Mouse (Mus musculus): ENCODE results near the gene Cspg5.

Gene Cspg5

GRCm38 (mm10) chr9:110243221-110243833, at the start of gene Cspg5:
Cspg5 (plus strand) TSS chr9:110243783.
- no peak for DNase-seq

- DNase-seq, result no peak
Measured at GRCm38 (mm10) chr9:110199870-110200269, 43.7 kb upstream of the Cspg5 start.

- DNase-seq, result peak in 1 of 2 experiments; percentile 19
Measured at GRCm38 (mm10) chr9:110205526-110206404, 37.8 kb upstream of the Cspg5 start.

- DNase-seq, result no peak
Measured at GRCm38 (mm10) chr9:110206437-110206836, 37.1 kb upstream of the Cspg5 start.

- DNase-seq, result no peak
Measured at GRCm38 (mm10) chr9:110208265-110208664, 35.3 kb upstream of the Cspg5 start.

- DNase-seq, result no peak
Measured at GRCm38 (mm10) chr9:110208967-110209366, 34.6 kb upstream of the Cspg5 start.

- no peak for DNase-seq
Measured at GRCm38 (mm10) chr9:110224273-110224672, 19.3 kb upstream of the Cspg5 start.

- DNase-seq, result no peak
Measured at GRCm38 (mm10) chr9:110226191-110226590, 17.4 kb upstream of the Cspg5 start.

GRCm38 (mm10) chr9:110228671-110229070, 14.9 kb upstream of the Cspg5 start:
- no peak for DNase-seq

- no peak for DNase-seq
Measured at GRCm38 (mm10) chr9:110229112-110229511, 14.5 kb upstream of the Cspg5 start.

- peak in 1 of 2 experiments; percentile 49 for DNase-seq
Measured at GRCm38 (mm10) chr9:110229566-110230248, 13.9 kb upstream of the Cspg5 start.

GRCm38 (mm10) chr9:110230395-110231071, 13.1 kb upstream of the Cspg5 start:
- DNase-seq, result peak; percentile 83 to 85

GRCm38 (mm10) chr9:110234962-110235361, 8.6 kb upstream of the Cspg5 start:
- DNase-seq, result no peak

GRCm38 (mm10) chr9:110244567-110244888, 945 bp downstream of the Cspg5 start:
- peak in 1 of 2 experiments; percentile 55 for DNase-seq

- peak; percentile 60 to 72 for DNase-seq
Measured at GRCm38 (mm10) chr9:110244889-110245589, 1.5 kb downstream of the Cspg5 start.

GRCm38 (mm10) chr9:110245590-110246320, 2.2 kb downstream of the Cspg5 start:
- DNase-seq, result peak; percentile 60 to 69

- DNase-seq, result no peak
Measured at GRCm38 (mm10) chr9:110246321-110246640, 2.7 kb downstream of the Cspg5 start.

- DNase-seq, result no peak
Measured at GRCm38 (mm10) chr9:110247049-110247448, 3.5 kb downstream of the Cspg5 start.

- no peak for DNase-seq
Measured at GRCm38 (mm10) chr9:110248861-110249260, 5.3 kb downstream of the Cspg5 start.

GRCm38 (mm10) chr9:110249823-110250543, 6.4 kb downstream of the Cspg5 start:
- no peak for DNase-seq

GRCm38 (mm10) chr9:110250776-110251175, 7.2 kb downstream of the Cspg5 start:
- peak in 1 of 2 experiments; percentile 19 for DNase-seq
